Mouse (Mus musculus): Measurements from ENCODE around the gene Epc2. TPM values are rescaled to one million over a fixed set of nuclear protein-coding genes. Genes with fewer than 3 reads are reported as not detected.

The Epc2 gene
- 5.9 and 6.8 TPM in 2 replicates for polyA plus RNA-seq (2015; fragmentation: Nextera tagmentation; extraction: Ambion mirVana)

GRCm38 (mm10) chr2:49450931-49451636 is at the start of gene Epc2:
Gene Epc2, plus strand, starts transcription at chr2:49451486.
- peak within 1 kb of the TSS; percentile 99 for H3K9ac ChIP-seq (ENCODE audit: low read length)
- no peaks in the 10 kb centered on the region for H3K9me3 ChIP-seq (ENCODE audit: control insufficient read depth, low read length)
- WGBS, result under 1% methylated on average over 45 of the region's 88 CpGs
- H3K4me1 ChIP-seq (replicated peaks; ENCODE audit: control insufficient read depth, insufficient read depth, low read length), result peaks cover 2% of the 10 kb centered on the region; the same call in 1 of the 2 replicates
- H3K27ac ChIP-seq (ENCODE audit: low read length), result peak within 1 kb of the TSS; percentile 99
- no peaks in the 10 kb centered on the region for H3K36me3 ChIP-seq (ENCODE audit: control insufficient read depth, insufficient read depth, low read length)
- ATAC-seq (ENCODE audit: low read depth), result peak; percentile 85
- peak within 1 kb of the TSS; percentile 96 for H3K4me3 ChIP-seq (ENCODE audit: low read length)
- H3K27me3 ChIP-seq (ENCODE audit: control insufficient read depth, insufficient read depth, low read depth, low read length), result no peaks in the 10 kb centered on the region
- H3K4me2 ChIP-seq (ENCODE audit: low read depth, low read length), result peak within 1 kb of the TSS; percentile 82

- no peak for ATAC-seq (ENCODE audit: low read depth)
- H3K27me3 ChIP-seq (ENCODE audit: control insufficient read depth, insufficient read depth, low read depth, low read length), result no peaks in the 10 kb centered on the region
- no peaks in the 10 kb centered on the region for H3K36me3 ChIP-seq (ENCODE audit: control insufficient read depth, insufficient read depth, low read length)
- 44% methylated on average over 2 of the region's 2 CpGs for WGBS
- no peaks in the 10 kb centered on the region for H3K4me1 ChIP-seq (replicated peaks; ENCODE audit: control insufficient read depth, insufficient read depth, low read length)
- H3K4me2 ChIP-seq (ENCODE audit: low read depth, low read length), result no peak overlapping the region
- H3K9ac ChIP-seq (ENCODE audit: low read length), result no peak overlapping the region
- H3K4me3 ChIP-seq (ENCODE audit: low read length), result no peak overlapping the region
- no peaks in the 10 kb centered on the region for H3K9me3 ChIP-seq (ENCODE audit: control insufficient read depth, low read length)
- H3K27ac ChIP-seq (ENCODE audit: low read length), result no peak overlapping the region
Observed at GRCm38 (mm10) chr2:49405954-49406353, 45.3 kb upstream of the Epc2 start.

GRCm38 (mm10) chr2:49411685-49412084 is 39.6 kb upstream of the Epc2 start:
- Histone ChIP-seq H3K9me3 (ENCODE audit: control insufficient read depth, low read length) (no peaks in the 10 kb centered on the region), H3K27me3 (ENCODE audit: control insufficient read depth, insufficient read depth, low read depth, low read length) (no peaks in the 10 kb centered on the region), H3K36me3 (ENCODE audit: control insufficient read depth, insufficient read depth, low read length) (no peaks in the 10 kb centered on the region), H3K27ac (ENCODE audit: low read length) (no peak overlapping the region), H3K9ac (ENCODE audit: low read length) (no peak overlapping the region), H3K4me2 (ENCODE audit: low read depth, low read length) (no peak overlapping the region), H3K4me3 (ENCODE audit: low read length) (no peak overlapping the region), H3K4me1 (replicated peaks; ENCODE audit: control insufficient read depth, insufficient read depth, low read length) (no peaks in the 10 kb centered on the region)
- WGBS, result 61% methylated on average over 5 of the region's 5 CpGs
- no peak for ATAC-seq (ENCODE audit: low read depth)

GRCm38 (mm10) chr2:49412576-49412975 is 38.7 kb upstream of the Epc2 start:
- Histone ChIP-seq H3K4me1 (replicated peaks; ENCODE audit: control insufficient read depth, insufficient read depth, low read length) (no peaks in the 10 kb centered on the region), H3K4me2 (ENCODE audit: low read depth, low read length) (no peak overlapping the region), H3K27ac (ENCODE audit: low read length) (no peak overlapping the region), H3K9me3 (ENCODE audit: control insufficient read depth, low read length) (no peaks in the 10 kb centered on the region), H3K36me3 (ENCODE audit: control insufficient read depth, insufficient read depth, low read length) (no peaks in the 10 kb centered on the region), H3K27me3 (ENCODE audit: control insufficient read depth, insufficient read depth, low read depth, low read length) (no peaks in the 10 kb centered on the region), H3K4me3 (ENCODE audit: low read length) (no peak overlapping the region), H3K9ac (ENCODE audit: low read length) (no peak overlapping the region)
- no peak for ATAC-seq (ENCODE audit: low read depth)
- WGBS, result 71% methylated on average over 6 of the region's 6 CpGs

GRCm38 (mm10) chr2:49415868-49416267 is 35.4 kb upstream of the Epc2 start:
- Histone ChIP-seq H3K9me3 (ENCODE audit: control insufficient read depth, low read length) (no peaks in the 10 kb centered on the region), H3K27ac (ENCODE audit: low read length) (no peak overlapping the region), H3K4me1 (replicated peaks; ENCODE audit: control insufficient read depth, insufficient read depth, low read length) (no peaks in the 10 kb centered on the region), H3K9ac (ENCODE audit: low read length) (no peak overlapping the region), H3K27me3 (ENCODE audit: control insufficient read depth, insufficient read depth, low read depth, low read length) (no peaks in the 10 kb centered on the region), H3K36me3 (ENCODE audit: control insufficient read depth, insufficient read depth, low read length) (no peaks in the 10 kb centered on the region), H3K4me3 (ENCODE audit: low read length) (no peak overlapping the region), H3K4me2 (ENCODE audit: low read depth, low read length) (no peak overlapping the region)
- 27% methylated on average over 3 of the region's 3 CpGs for WGBS
- ATAC-seq (ENCODE audit: low read depth), result no peak

- Histone ChIP-seq H3K9me3 (ENCODE audit: control insufficient read depth, low read length) (no peaks in the 10 kb centered on the region), H3K4me1 (replicated peaks; ENCODE audit: control insufficient read depth, insufficient read depth, low read length) (no peaks in the 10 kb centered on the region), H3K4me2 (ENCODE audit: low read depth, low read length) (no peak overlapping the region), H3K27ac (ENCODE audit: low read length) (no peak overlapping the region), H3K4me3 (ENCODE audit: low read length) (no peak overlapping the region), H3K36me3 (ENCODE audit: control insufficient read depth, insufficient read depth, low read length) (no peaks in the 10 kb centered on the region), H3K27me3 (ENCODE audit: control insufficient read depth, insufficient read depth, low read depth, low read length) (no peaks in the 10 kb centered on the region), H3K9ac (ENCODE audit: low read length) (no peak overlapping the region)
- 73% methylated on average over 10 of the region's 10 CpGs for WGBS
- ATAC-seq (ENCODE audit: low read depth), result no peak
Observed at GRCm38 (mm10) chr2:49417018-49417604, 34.2 kb upstream of the Epc2 start.

GRCm38 (mm10) chr2:49420396-49420795 is 30.9 kb upstream of the Epc2 start:
- Histone ChIP-seq H3K36me3 (ENCODE audit: control insufficient read depth, insufficient read depth, low read length) (no peaks in the 10 kb centered on the region), H3K4me1 (replicated peaks; ENCODE audit: control insufficient read depth, insufficient read depth, low read length) (no peaks in the 10 kb centered on the region), H3K9ac (ENCODE audit: low read length) (no peak overlapping the region), H3K27ac (ENCODE audit: low read length) (no peak overlapping the region), H3K4me2 (ENCODE audit: low read depth, low read length) (no peak overlapping the region), H3K27me3 (ENCODE audit: control insufficient read depth, insufficient read depth, low read depth, low read length) (no peaks in the 10 kb centered on the region), H3K9me3 (ENCODE audit: control insufficient read depth, low read length) (no peaks in the 10 kb centered on the region), H3K4me3 (ENCODE audit: low read length) (no peak overlapping the region)
- 81% methylated on average over 3 of the region's 3 CpGs for WGBS
- no peak for ATAC-seq (ENCODE audit: low read depth)

- WGBS, result 58% methylated on average over 2 of the region's 2 CpGs
- Histone ChIP-seq H3K4me3 (ENCODE audit: low read length) (no peak overlapping the region), H3K36me3 (ENCODE audit: control insufficient read depth, insufficient read depth, low read length) (no peaks in the 10 kb centered on the region), H3K9me3 (ENCODE audit: control insufficient read depth, low read length) (no peaks in the 10 kb centered on the region), H3K27ac (ENCODE audit: low read length) (no peak overlapping the region), H3K27me3 (ENCODE audit: control insufficient read depth, insufficient read depth, low read depth, low read length) (no peaks in the 10 kb centered on the region), H3K4me2 (ENCODE audit: low read depth, low read length) (no peak overlapping the region), H3K9ac (ENCODE audit: low read length) (no peak overlapping the region), H3K4me1 (replicated peaks; ENCODE audit: control insufficient read depth, insufficient read depth, low read length) (no peaks in the 10 kb centered on the region)
- no peak for ATAC-seq (ENCODE audit: low read depth)
Observed at GRCm38 (mm10) chr2:49423857-49424256, 27.4 kb upstream of the Epc2 start.

GRCm38 (mm10) chr2:49424788-49425187 is 26.5 kb upstream of the Epc2 start:
- ATAC-seq (ENCODE audit: low read depth), result no peak
- Histone ChIP-seq H3K27me3 (ENCODE audit: control insufficient read depth, insufficient read depth, low read depth, low read length) (no peaks in the 10 kb centered on the region), H3K4me1 (replicated peaks; ENCODE audit: control insufficient read depth, insufficient read depth, low read length) (no peaks in the 10 kb centered on the region), H3K4me2 (ENCODE audit: low read depth, low read length) (no peak overlapping the region), H3K9me3 (ENCODE audit: control insufficient read depth, low read length) (no peaks in the 10 kb centered on the region), H3K9ac (ENCODE audit: low read length) (no peak overlapping the region), H3K4me3 (ENCODE audit: low read length) (no peak overlapping the region), H3K36me3 (ENCODE audit: control insufficient read depth, insufficient read depth, low read length) (no peaks in the 10 kb centered on the region), H3K27ac (ENCODE audit: low read length) (no peak overlapping the region)
- 87% methylated on average over 4 of the region's 4 CpGs for WGBS

Measured in lung, embryonic 16.5 days (tissue).